Mouse (Mus musculus): Measurements from ENCODE around the gene Dach2.

The Dach2 gene

GRCm38 (mm10) chrX:113297404-113297803, at the start of gene Dach2:
Gene Dach2, plus strand, starts transcription at chrX:113297510.
- no peak for DNase-seq (ENCODE audit: low spot score)

DNA sequence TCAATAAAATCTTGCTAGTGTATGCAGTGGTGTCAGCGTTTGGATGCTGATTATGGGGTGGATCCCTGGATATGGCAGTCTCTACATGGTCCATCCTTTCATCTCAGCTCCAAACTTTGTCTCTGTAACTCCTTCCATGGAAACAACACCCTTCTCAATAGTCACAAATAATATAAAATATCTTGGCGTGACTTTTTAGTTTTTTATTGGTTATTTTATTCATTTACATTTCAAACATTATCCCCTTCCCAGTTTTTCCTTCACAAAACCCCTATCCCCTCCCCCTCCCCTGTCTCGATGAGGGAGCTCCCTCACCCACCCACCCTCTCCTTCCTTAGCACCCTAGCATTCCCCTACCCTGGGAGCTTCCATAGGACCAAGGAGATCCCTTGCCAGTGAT, 44.9 kb upstream of the Dach2 start:
- peak; percentile 6 for DNase-seq (ENCODE audit: low spot score)

DNA sequence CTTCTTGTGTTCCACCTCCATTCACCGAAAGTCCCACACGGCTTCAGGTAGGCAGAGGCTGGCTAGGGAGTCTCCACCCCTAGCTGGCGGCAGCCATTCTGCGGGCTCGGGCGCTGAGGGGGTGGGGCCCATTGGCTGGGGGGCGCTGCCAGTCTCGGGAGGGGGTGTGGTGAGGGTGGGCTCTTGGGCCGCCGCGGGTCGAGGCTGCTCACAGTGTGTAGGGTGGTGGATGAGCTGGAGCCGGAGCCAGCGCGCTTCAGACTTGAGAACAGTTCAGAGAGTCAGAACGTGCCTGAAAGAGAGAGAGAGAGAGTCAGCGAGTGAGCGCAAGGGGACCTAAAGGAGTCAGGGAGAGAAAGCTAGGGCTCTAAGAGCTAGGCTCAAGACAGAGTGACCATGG, 721 bp downstream of the Dach2 start:
- no peak for DNase-seq (ENCODE audit: low spot score)

DNA sequence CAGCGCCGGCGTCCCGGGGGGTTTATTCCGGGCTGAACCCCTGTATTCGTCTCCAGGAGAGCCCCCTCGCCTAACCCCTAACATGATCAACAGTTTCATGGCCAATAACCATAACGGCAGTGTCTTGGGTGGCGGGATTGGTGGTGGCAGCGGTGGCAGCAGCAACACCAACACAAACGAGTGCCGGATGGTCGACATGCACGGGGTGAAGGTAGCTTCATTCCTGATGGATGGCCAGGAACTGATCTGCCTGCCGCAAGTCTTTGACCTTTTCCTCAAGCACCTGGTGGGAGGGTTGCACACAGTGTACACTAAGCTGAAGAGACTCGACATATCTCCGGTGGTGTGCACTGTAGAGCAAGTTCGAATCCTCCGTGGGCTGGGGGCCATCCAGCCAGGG, 1.2 kb downstream of the Dach2 start:
- DNase-seq (ENCODE audit: low spot score): no peak

DNA sequence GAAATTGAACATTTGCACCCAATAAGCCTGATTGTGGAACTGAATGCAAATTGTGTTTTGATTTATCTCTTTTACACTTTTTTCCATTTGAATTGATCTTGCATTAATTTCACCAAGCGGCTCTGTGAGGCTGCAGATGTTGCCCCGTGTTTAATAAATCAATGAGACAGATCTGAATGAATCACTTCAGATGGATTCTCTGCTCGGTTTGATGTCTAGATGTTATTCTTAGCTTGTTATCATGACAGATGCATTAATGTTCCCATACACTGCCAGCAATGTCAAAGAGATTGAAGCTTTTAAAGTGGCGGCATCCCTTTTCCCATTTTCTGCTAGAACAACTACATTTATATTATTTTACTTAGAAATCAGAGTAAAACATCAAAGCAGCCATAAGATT, 7.0 kb downstream of the Dach2 start:
- DNase-seq (ENCODE audit: low spot score): no peak

GRCm38 (mm10) chrX:113338143-113338542, 40.8 kb downstream of the Dach2 start:
- DNase-seq (ENCODE audit: low spot score): no peak

DNA sequence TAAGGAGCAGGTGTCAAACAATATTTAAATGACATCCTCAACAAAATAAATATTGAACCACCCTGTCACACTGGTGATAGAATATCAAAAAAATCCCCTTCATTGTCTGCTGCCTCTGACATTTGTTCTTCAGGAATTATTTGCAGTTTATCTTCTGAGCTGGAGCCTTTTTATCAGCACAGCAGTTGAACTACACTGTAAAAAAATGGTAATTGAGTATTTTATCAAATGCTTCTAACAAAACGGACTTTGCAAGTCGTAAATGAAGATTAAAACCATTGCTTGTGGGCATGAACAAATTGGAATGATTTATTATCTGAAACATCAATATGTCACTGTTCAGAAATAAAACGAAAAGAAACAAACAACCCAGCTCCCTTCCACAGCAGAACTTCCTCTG, 97.1 kb downstream of the Dach2 start:
- no peak for DNase-seq (ENCODE audit: low spot score)

- no peak for DNase-seq (ENCODE audit: low spot score)
These were observed 111.4 kb downstream of the Dach2 start for GRCm38 (mm10) chrX:113408756-113409155.

GRCm38 (mm10) chrX:113421517-113422187, 124.3 kb downstream of the Dach2 start:
- no peak for DNase-seq (ENCODE audit: low spot score)

DNA sequence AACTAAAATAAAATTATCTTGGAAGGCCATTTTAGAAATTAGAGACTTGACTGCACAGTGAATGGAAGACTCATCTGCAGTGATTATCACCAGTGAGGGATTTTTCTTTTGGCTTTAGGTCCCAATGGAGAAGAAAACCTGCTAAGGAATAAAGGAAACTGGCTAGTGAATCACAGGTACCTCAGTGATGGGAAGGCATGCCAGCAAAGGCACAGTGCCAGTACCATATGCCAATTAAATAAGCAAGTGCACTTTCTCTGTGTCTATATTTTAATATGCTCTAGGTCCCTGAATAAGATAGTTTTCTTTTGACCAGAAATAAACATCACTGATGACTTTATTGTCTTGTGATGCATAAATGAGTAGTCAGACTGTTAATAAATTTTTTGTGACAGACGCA, 184.8 kb downstream of the Dach2 start:
- DNase-seq (ENCODE audit: low spot score): no peak

DNA sequence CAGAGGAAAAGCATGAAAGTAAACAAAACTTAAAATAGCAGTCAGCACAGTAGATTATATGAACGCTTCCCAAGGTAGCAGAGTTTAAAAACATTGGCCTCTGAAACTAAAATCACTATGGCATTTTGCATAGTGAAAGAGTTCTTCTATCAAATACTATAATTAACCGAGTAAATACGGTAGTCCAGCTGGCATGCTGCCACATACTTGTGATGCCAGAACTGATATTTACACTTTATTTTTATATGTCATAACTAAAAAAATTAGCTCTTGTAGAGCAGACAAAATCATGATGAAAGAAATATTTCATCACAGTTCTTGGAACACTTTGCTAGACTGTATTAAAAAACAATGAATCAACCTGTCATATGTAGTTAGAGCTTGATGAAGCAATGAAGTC, 247.8 kb downstream of the Dach2 start:
- no peak for DNase-seq (ENCODE audit: low spot score)

- DNase-seq (ENCODE audit: low spot score): no peak
These were observed 266.6 kb downstream of the Dach2 start for GRCm38 (mm10) chrX:113563897-113564296.

DNA sequence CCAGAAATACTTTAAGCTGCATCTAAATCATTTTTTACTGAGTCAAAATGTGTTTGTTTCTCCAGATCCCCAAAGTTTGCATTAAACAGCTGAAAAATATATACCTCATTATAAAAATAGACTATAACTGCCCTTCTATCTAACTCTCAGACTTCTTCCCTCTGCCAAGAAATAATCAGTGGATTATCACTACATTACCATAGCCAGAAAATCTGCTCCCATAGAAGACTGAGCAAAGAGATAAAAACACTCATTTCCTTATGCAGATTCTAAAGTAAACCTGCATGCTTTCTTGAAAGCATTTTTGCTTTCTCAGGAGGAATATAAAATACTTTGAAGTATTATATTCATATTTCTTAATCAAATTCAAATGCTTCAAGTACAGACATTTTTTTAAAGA, 368.8 kb downstream of the Dach2 start:
- DNase-seq (ENCODE audit: low spot score): no peak

GRCm38 (mm10) chrX:113687163-113687562, 389.9 kb downstream of the Dach2 start:
- DNase-seq (ENCODE audit: low spot score): no peak

GRCm38 (mm10) chrX:113712363-113712762, 415.1 kb downstream of the Dach2 start:
- no peak for DNase-seq (ENCODE audit: low spot score)

GRCm38 (mm10) chrX:113724124-113724523, 426.8 kb downstream of the Dach2 start:
- DNase-seq (ENCODE audit: low spot score): no peak

GRCm38 (mm10) chrX:113747122-113747521, 449.8 kb downstream of the Dach2 start:
- no peak for DNase-seq (ENCODE audit: low spot score)

- DNase-seq (ENCODE audit: low spot score): no peak
These were observed 495.0 kb downstream of the Dach2 start for GRCm38 (mm10) chrX:113792264-113792663.

DNA sequence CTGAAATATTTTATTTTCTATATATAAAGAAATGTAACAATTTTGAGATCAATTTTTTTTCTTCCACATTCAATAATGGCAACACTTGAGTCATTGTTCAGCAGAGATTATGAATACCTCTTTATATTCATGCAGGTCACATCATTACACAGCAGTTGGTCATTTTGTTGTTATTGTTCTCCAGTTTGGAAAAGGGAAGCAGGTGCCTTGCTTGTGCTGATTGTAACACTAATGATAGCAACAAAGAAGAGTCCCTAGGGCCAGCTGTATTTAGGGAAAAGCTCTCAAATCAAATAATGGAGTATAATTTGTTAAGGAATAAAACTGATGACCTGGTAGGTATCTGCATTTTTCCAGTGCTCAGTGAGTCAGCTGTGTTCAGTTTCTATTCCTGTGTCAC, 513.1 kb downstream of the Dach2 start:
- no peak for DNase-seq (ENCODE audit: low spot score)

DNA sequence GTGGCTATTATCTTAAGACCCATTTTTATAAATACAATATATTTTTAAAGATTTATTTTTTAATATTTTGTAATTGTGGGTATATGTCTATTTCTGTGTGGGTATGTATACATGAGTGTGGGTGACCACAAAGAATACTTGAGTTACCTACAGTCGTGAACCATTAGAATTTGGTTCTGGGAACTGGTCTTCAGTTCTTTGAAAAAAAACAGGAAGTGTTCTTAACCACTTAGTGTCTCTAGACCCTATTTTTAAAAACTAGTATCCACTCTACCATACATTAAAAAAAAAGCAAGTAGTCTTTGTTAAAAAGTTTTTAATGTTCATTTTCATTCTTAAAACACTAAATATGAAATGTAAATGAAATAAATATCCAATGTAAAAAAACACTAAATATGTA, 529.5 kb downstream of the Dach2 start:
- no peak for DNase-seq (ENCODE audit: low spot score)

GRCm38 (mm10) chrX:113833062-113833461, 535.8 kb downstream of the Dach2 start:
- no peak for DNase-seq (ENCODE audit: low spot score)

DNA sequence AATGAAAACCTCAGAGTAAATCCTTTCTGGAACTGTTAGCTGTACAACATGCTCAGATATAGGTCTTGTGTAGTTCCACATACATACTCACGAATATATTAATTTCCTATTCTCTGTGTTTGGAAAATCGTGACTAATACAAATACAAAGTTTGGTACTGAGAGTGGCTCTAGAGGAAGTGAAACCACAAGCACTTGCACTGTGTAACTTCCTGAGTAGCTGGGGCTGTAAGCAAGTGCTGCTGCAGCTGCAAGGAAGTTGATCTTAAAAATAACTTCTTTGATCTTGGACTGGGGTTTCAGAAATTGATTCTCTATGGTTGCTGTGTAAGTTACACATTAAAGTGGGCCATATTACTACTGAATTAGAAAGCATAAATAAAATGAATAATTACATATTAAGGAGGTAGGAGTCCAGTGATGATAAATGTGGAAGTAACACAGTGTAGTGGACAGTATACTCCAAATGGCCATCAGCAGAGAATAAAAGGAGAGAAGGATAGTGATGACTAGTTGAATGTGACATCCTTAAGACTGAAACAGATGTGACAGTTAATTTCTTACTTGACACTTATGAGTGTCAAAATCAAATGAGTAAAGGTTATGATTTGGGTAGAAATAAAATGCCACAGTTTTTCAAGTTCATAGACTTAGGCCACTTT, 570.7 kb downstream of the Dach2 start:
- no peak for DNase-seq (ENCODE audit: low spot score)
